Mouse (Mus musculus): ENCODE measurements at regions not wholly inside any gene's neighbourhood (a gene's known extent, or its start where the extent isn't known, plus 50 kb on each side); places are given as distances from the start of the nearest gene placed in this dataset.

- TF ChIP-seq POLR2A (IDR thresholded peaks at IDR 0.05; ENCODE audit: extremely low read depth, insufficient read depth, low read length) = no peak
- TF ChIP-seq CTCF (IDR thresholded peaks at IDR 0.05; ENCODE audit: low read depth, low read length) = no peak
These were observed 255.8 kb upstream of the Ctso start for GRCm38 (mm10) chr3:81676570-81676969.
